Mouse (Mus musculus) small intestine, adult 2 months (tissue): ENCODE data around the gene Ap4b1. TPM values are rescaled to one million over a fixed set of nuclear protein-coding genes. Genes with fewer than 3 reads are reported as not detected.
A peak's percentile ranks its signal among the peaks of the same experiment; 100 is the strongest.
"Not testable (repeated sequence)": the region's sequence is repeated elsewhere in the genome, so short reads cannot be mapped to it uniquely, and the experiment has no call there.

Experiments used
- H3K27ac ChIP-seq: fragments of 200-500 bp; 2 replicates; pipeline ENCODE4 v1.5.1; 2012; ENCODE audit warnings: low read depth, low read length, control low read depth, inconsistent platforms; ENCODE audit not compliant: insufficient read depth
- H3K27me3 ChIP-seq: fragments of 200-500 bp; 2 replicates; pipeline ENCODE4 v1.6.1; 2012; ENCODE audit warnings: mild to moderate bottlenecking, moderate library complexity, low read length, inconsistent platforms; ENCODE audit not compliant: control insufficient read depth, insufficient read depth
- H3K36me3 ChIP-seq: fragments of 200-500 bp; 2 replicates; pipeline ENCODE4 v1.6.1; 2012; ENCODE audit warnings: mild to moderate bottlenecking, low read length, control low read depth, inconsistent platforms; ENCODE audit not compliant: control insufficient read depth, insufficient read depth
- H3K4me1 ChIP-seq: fragments of 200-500 bp; 2 replicates; pipeline ENCODE4 v1.6.1; 2012; ENCODE audit warnings: low read length, inconsistent platforms, mixed read lengths; ENCODE audit not compliant: control insufficient read depth, insufficient read depth, insufficient read length
- H3K4me3 ChIP-seq: fragments of 200-500 bp; 2 replicates; pipeline ENCODE4 v1.5.1; 2012; ENCODE audit warnings: low read depth, mild to moderate bottlenecking, control low read depth, inconsistent platforms, low read length, moderate library complexity
- CTCF ChIP-seq: fragments of 200-500 bp; IDR thresholded peaks from 2 replicates; pipeline ENCODE4 v1.5.1; 2012; ENCODE audit warnings: low read depth, mild to moderate bottlenecking, control low read depth, inconsistent platforms, low read length, moderate library complexity, mixed read lengths; ENCODE audit not compliant: insufficient replicate concordance, insufficient read length; ENCODE audit errors: extremely low read depth
- POLR2A ChIP-seq: fragments of 200-500 bp; IDR thresholded peaks from 2 replicates; pipeline ENCODE4 v1.6.1; 2012; ENCODE audit warnings: low read depth, mild to moderate bottlenecking, control low read depth, inconsistent platforms, low read length, moderate library complexity
- WGBS: fragments of 180-500 bp; shearing (Covaris S2); methylation state at CpG from one replicate; pipeline ENCODE4 v1.1.7; 2018; 5-methylcytosine and 5-hydroxymethylcytosine counted together
- polyA plus RNA-seq: library from polyadenylated mRNA; depleted of rRNA; stranded (reverse); fragments of >200 nt; gene quantifications from 2 replicates; pipeline ENCODE4 v1.2.3, GENCODE M21; 2012

The Ap4b1 gene
- polyA plus RNA-seq, 1 experiment = 9.4 TPM

DNA sequence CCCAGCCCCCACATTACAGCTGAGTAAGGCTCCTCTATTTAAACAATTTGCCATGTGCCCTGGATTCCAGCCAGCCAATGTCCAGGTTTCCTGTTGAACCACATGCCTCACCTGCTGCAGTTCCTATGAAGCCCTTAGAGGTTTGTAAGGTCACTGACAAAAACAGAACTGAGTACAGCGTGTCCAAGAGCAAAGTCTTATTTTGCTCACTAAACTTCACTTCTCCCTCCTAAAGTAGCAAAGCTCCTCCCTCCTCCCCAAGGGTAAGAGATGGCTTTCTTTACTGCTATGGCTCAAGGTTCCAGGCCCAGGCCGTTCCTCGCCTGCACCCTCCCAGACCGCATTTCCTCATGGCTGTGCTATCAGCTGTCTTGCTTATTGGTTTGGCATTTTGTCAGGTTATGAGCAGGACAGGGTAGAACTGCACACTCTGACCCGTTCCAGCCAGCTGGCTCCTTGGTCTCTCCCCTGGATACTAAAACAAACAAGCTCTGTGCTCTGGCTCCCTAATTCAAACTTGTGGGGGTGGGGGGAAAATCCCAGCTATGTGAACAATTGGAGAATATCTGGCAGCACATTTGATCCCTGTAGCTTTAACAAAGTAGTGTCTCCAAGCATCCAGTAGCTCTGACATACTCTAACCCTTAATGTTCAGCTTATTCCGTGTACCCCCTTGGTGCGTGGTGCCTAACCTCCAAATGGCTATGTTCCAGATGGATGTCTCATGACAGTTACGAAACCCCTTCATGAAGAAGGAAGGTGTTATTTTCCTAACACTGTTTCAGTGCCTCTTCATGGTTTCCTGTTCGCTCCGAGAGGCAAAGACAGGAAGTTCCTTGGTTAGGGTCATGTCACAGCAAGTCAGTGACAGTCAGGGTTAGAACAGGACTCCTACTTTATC is 7.4 kb upstream of the Ap4b1 start:
- H3K36me3 ChIP-seq = peaks cover 12% of the 10 kb centered on the region
- WGBS = 4% methylated on average over 10 of the region's 10 CpGs
- peaks cover 12% of the 10 kb centered on the region; the same call in 1 of the 2 replicates for H3K4me1 ChIP-seq
- H3K4me3 ChIP-seq = no peak overlapping the region
- TF ChIP-seq POLR2A (no peak), CTCF (no peak)
- H3K27me3 ChIP-seq = no peaks in the 10 kb centered on the region
- H3K27ac ChIP-seq = peak overlapping the region; percentile 97

DNA sequence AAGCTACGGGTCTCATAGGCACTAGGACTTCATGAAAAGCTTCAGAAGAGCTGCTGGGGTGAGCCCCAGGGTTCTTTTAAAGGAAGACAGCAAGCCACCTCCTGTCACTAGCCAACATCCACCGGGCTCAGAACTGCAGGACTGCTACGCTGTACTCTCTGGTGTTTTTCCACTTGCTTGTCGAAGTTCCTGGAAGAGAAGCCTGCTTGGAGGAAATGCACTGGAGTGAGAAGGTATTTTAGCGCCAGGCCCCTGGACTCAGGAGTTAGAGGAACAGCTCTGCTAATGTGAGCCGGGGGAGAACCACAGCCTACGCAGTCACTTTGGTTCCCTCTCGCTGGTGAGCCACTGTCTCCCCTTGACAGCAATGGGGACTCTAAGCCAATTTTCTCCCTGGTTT is 6.5 kb upstream of the Ap4b1 start:
- Histone ChIP-seq H3K4me3 (no peak overlapping the region), H3K27ac (peak overlapping the region; percentile 69), H3K27me3 (no peaks in the 10 kb centered on the region), H3K36me3 (peaks cover 14% of the 10 kb centered on the region), H3K4me1 (peaks cover 12% of the 10 kb centered on the region; the same call in 1 of the 2 replicates)
- WGBS = 70% methylated on average over 8 of the region's 8 CpGs
- TF ChIP-seq POLR2A (no peak), CTCF (no peak)

GRCm38 (mm10) chr3:103805671-103806070 is 3.6 kb upstream of the Ap4b1 start:
- Histone ChIP-seq H3K4me3 (no peak overlapping the region), H3K4me1 (peaks cover 12% of the 10 kb centered on the region; the same call in 1 of the 2 replicates), H3K27me3 (no peaks in the 10 kb centered on the region), H3K36me3 (peaks cover 14% of the 10 kb centered on the region), H3K27ac (no peak overlapping the region)
- TF ChIP-seq POLR2A (no peak), CTCF (no peak)
- WGBS = 96% methylated on average over 1 of the region's 1 CpGs

GRCm38 (mm10) chr3:103809799-103810150 is 455 bp downstream of the Ap4b1 start:
- no peak for TF ChIP-seq CTCF
- no peak for TF ChIP-seq POLR2A
- peak overlapping the region; percentile 70 for H3K4me3 ChIP-seq
- under 1% methylated on average over 14 of the region's 14 CpGs for WGBS
- peaks cover 10% of the 10 kb centered on the region for H3K36me3 ChIP-seq
- H3K27ac ChIP-seq = peak overlapping the region; percentile 86
- no peaks in the 10 kb centered on the region for H3K27me3 ChIP-seq
- H3K4me1 ChIP-seq = no peaks in the 10 kb centered on the region; the same call in 1 of the 2 replicates

DNA sequence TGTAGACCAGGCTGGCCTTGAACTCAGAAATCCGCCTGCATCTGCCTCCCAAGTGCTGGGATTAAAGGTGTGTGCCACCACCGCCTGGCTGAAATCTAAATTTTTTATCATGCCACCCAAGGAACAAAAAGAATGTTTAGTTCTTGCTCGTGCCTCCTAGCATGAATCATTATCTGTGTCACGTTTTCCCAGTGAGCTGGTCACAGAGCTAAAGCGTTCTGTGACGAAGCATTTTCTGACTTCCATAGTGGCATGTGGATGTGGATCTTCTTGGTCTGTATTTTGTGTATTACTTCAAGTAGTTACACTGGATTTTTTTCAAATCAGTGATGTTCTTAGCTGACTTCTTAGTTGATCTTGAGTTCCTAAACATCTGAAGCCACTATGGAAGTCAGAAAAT is 1.6 kb downstream of the Ap4b1 start:
- 89% methylated on average over 6 of the region's 6 CpGs for WGBS

DNA sequence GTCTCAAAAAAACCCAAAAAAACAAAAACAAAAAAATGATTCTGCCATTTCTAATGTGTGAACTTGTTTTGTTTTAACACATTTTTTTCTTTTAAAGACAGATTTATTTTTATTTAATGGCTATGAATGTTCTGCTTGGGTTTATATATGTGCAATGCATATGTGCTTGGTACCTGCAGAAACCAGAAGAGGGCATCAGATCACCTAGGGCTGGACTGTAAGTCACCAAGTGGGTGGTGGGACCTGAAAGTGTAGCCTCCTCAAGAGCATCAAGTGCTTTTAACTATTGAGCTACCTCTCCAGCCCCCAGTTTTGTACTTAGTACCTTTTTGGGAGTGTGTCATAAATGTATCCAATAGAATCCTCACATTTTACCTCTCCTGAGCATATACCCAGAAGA is 18.2 kb downstream of the Ap4b1 start:
- H3K4me1 ChIP-seq = peaks cover 2% of the 10 kb centered on the region; the same call in 1 of the 2 replicates
- TF ChIP-seq CTCF = peak; percentile 29; the same call in 1 of the 2 replicates
- TF ChIP-seq POLR2A = no peak
- no peaks in the 10 kb centered on the region for H3K27me3 ChIP-seq
- no peak overlapping the region for H3K27ac ChIP-seq
- H3K36me3 ChIP-seq = peaks cover 3% of the 10 kb centered on the region
- H3K4me3 ChIP-seq = no peak overlapping the region

More for the DNA sequence above, 1.6 kb downstream of the Ap4b1 start:
- Histone ChIP-seq H3K4me1 (no peaks in the 10 kb centered on the region; the same call in 1 of the 2 replicates), H3K36me3 (peaks cover 16% of the 10 kb centered on the region), H3K27ac (no peak overlapping the region), H3K27me3 (no peaks in the 10 kb centered on the region), H3K4me3 (no peak overlapping the region)
- TF ChIP-seq POLR2A (no peak), CTCF (no peak)

- H3K27me3 ChIP-seq = no peaks in the 10 kb centered on the region
- 68% methylated on average over 3 of the region's 3 CpGs for WGBS
- no peaks in the 10 kb centered on the region for H3K36me3 ChIP-seq
- no peak overlapping the region for H3K4me3 ChIP-seq
- no peak overlapping the region for H3K27ac ChIP-seq
- peaks cover 2% of the 10 kb centered on the region; the same call in 1 of the 2 replicates for H3K4me1 ChIP-seq
- no peak for TF ChIP-seq POLR2A
- no peak for TF ChIP-seq CTCF
These were observed 19.7 kb downstream of the Ap4b1 start for GRCm38 (mm10) chr3:103829036-103829435.

- WGBS = 84% methylated on average over 1 of the region's 1 CpGs
- not testable (repeated sequence) for H3K4me1 ChIP-seq, H3K27ac ChIP-seq, H3K27me3 ChIP-seq, H3K36me3 ChIP-seq, H3K4me3 ChIP-seq
These were observed 21.4 kb downstream of the Ap4b1 start for GRCm38 (mm10) chr3:103830681-103831080.
